Mouse (Mus musculus) gastrocnemius, postnatal 10 days (tissue): ENCODE data around the gene Ccnt2. TPM values are rescaled to one million over a fixed set of nuclear protein-coding genes. Genes with fewer than 3 reads are reported as not detected.
"Not testable (repeated sequence)": the region's sequence is repeated elsewhere in the genome, so short reads cannot be mapped to it uniquely, and the experiment has no call there.

ENCODE experiments used
- DNase-seq: peaks from one replicate; pipeline ENCODE4 v3.0.0; 2021; ENCODE audit warnings: mixed read lengths
- long read RNA-seq, 2 experiments: library from polyadenylated mRNA; stranded (forward); transcript quantifications; one replicate each; pipeline ENCODE4 v2.0.0; 2021
- total RNA-seq, 2 experiments: library from RNA; stranded (reverse); gene quantifications; 2 replicates each; pipeline ENCODE4 v1.2.3; 2021

Ccnt2 gene
- total RNA-seq = 10 to 100 TPM; 19.9 to 34.7 TPM
- long read RNA-seq, experiment 1, full-length matches to known transcripts = 4 of 16 reads
- long read RNA-seq, experiment 1, partial matches to known transcripts = 3 of 16 reads
- long read RNA-seq, experiment 1, other reads (novel, unspliced or antisense) = 9 of 16 reads
- long read RNA-seq, experiment 2, full-length matches to known transcripts = 9 of 14 reads
- long read RNA-seq, experiment 2, partial matches to known transcripts = 1 of 14 reads
- long read RNA-seq, experiment 2, other reads (novel, unspliced or antisense) = 4 of 14 reads

DNA sequence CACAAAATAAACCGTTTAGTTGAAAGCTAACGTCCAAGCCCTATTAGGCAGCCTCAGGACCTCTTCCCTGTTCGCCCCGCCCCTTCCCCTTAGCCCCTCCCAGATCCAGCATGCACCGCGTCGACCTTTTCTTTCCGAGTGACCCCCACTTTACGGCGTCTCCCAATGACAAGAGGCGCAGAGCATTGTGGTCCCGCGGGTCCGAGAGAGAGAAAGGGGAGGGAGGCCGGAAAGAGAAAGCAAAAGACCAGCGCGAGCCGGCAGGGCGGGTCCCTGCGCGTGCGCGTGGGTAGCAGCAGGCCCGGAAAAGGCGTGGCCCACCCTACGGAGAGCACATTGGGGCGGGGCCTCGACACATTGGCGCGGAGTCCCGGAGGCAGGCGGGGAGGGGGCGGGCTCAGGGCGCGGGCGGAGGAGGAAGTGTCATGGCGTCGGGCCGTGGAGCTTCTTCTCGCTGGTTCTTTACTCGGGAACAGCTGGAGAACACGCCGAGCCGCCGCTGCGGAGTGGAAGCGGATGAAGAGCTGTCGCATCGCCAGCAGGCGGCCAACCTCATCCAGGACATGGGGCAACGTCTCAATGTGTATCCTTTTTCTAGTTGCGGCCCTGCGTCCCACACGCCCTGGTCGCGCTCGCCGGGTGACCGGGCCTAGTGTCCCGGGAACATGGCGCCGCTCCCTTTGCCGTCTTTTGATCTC, at the start of gene Ccnt2:
Ccnt2 (plus strand) TSS at position 362 of the 698 bp plus-strand sequence.
- peak; percentile 98 for DNase-seq

DNA sequence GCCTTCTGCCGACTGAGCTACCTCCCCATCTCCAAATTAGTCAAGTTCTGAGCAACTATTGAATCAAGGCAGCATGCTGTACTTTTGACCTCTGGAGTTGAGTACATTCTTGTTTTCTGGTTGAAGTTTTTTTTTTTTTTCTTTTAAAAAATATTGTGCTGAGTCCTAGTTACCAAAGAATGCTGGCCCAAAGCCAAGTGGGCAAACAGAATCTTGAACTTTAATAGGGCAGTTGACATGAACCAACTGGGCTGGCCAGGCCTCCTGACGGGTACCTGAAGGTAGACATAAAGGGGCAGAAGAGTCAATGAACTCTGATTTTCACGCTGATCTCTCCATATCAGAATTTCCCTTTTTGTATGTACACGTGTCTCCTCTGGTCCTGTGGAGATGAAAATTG, 44.9 kb upstream of the Ccnt2 start, which contains the start of gene Acmsd:
Acmsd (plus strand) TSS at position 318 of the 400 bp plus-strand sequence.
- DNase-seq = no peak

DNA sequence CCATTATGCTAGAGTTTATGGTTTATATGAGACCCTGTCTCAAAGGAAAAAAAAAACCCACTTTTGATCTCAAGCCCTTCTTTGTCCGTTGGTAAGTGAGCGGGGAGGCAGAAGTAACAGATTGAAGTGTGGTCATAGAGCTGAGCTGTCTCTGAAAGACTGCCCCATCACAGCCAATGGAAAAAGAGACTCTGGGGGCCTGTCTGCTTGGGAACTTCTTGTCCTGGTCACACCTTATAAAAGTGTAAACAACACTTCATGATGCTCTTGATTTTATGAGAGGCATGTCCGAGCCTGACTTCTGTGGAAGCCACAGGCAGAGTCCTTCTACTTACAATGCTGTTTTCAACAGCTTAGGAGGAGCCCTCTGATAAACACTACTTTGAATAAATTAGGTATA, 42.9 kb upstream of the Ccnt2 start:
- DNase-seq = no peak

DNA sequence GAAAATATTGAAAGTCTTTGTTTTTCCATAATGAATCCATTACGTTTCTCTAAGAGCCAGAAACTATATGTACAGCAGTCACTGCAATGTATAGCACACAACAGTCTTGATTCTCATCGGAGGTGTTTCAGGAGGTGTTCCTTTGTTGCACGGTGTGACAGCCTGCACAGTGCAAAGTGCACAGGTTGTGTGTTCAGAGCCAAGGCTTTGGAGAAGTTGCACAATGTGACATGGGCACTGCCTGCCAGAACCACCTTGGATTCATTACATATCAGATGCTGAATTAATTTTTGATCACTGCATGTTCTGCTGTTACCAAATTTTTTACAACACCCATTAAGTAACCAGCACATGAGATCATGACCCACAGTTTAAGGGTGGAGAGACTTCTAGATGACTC, 41.5 kb upstream of the Ccnt2 start:
- no peak for DNase-seq

GRCm38 (mm10) chr1:127732841-127733240, 41.1 kb upstream of the Ccnt2 start:
- no peak for DNase-seq

DNA sequence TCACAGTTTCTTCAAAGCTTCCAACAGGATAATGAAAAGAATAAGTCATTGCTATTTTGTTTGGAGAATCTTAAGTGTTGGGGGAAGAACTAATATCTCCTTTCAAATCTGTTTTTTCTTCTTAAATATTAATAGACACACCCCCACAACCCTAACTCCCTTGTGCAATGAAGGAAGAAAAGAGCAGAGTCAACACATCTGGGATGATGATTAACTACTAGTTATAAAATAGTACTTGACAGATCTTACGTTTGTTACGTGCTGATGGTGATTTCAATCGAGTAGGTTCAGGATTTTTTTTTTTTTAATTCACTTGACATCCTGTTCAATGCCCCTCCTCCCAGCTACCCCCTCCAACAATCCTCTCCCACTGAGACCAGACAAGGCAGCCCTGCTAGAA, 38.6 kb upstream of the Ccnt2 start:
- no peak for DNase-seq

- DNase-seq = no peak
Observed at GRCm38 (mm10) chr1:127750401-127751102, 23.4 kb upstream of the Ccnt2 start.

GRCm38 (mm10) chr1:127755806-127756205, 18.2 kb upstream of the Ccnt2 start:
- DNase-seq = no peak

GRCm38 (mm10) chr1:127756331-127757163, 17.4 kb upstream of the Ccnt2 start:
- DNase-seq = no peak

DNA sequence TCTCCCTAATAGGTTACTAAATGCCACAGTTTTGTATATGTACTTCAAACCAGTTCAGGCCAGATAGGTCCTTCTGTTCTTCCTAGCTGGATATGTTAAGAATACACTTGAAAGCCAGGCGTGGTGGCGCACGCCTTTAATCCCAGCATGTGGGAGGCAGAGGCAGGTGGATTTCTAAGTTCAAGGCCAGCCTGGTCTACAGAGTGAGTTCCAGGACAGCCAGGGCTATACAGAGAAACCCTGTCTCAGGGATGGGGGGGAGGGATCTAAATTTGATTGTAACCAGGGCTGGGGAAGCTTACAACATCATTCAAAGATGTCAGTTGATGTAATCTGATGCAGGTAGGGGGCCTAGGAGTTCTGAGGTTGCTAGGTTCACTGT, 16.8 kb upstream of the Ccnt2 start:
- DNase-seq = not testable (repeated sequence)

GRCm38 (mm10) chr1:127765468-127765867, 8.5 kb upstream of the Ccnt2 start:
- no peak for DNase-seq

GRCm38 (mm10) chr1:127766741-127767140, 7.2 kb upstream of the Ccnt2 start:
- no peak for DNase-seq

DNA sequence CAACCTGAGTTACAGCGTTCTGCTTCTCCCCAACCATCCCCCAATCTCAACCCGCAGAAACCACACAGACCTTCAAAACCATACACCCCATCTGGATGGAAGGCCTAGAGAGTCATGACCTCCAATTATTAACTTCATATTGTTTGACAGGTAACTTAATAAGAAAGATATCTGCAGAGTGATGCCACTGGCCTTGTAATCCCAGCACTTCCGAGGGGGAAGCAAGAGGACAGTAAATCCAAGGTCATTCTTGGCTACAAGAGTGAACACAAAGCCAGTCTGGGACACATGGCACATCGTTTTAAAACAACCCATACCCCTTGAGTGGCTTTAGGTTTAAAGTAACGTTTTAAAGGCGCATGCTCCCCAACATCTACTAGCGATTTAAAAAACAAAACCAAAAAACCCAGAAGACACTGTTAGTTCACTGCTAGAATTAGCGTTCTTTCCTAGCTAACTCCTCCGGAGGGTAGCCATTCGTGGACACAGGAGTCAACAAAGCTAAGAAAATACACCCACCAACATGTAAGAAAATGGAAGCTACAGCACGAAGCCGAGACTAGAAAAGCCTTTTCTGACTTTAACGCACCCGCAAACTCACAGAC, 664 bp upstream of the Ccnt2 start:
- DNase-seq = no peak

DNA sequence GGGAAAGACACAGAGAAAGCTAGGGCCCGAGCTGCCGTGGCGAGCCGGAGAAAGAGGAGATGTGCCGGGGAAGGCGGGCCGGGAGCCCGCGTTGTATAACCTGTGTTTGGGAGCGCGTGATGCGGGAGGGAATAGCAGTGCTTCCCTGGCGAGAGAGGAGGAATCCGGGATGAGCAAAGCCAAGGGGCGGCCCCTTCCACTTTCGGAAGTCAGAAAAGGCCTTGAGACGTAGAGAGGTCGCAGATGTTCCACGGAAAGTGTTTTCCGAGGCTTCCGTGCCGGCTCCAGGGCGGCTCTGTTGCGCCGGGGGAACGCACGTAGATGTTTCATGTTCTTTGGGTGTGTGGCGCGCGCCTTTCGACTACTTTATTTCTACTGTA, 527 bp downstream of the Ccnt2 start:
- DNase-seq = peak; percentile 63

DNA sequence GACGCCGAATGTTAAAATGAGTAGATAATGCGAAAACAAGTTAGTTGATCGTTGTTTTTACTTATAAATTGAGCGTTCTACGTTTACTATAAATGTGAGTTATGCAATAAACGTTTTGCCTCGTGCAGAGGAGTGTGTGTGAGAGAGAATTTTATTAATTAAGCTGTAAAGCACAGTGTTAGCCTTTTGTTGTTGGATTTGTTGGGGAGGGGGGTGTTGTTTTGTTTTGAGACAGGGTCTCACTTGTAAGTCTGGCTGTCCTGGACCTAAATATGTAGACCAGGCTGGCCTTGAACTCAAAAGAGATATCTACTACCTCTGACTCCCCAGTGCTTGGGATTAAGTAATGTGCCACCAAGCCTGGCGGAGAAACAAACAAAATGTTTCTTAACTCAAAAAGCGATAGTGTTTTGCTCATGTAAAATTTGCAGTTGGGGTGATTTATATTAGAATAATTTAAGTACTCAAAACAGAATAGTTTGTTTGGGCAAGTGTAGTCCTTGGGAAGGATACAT, 1.3 kb downstream of the Ccnt2 start:
- DNase-seq = no peak

GRCm38 (mm10) chr1:127776246-127776645, 2.3 kb downstream of the Ccnt2 start:
- no peak for DNase-seq

- DNase-seq = no peak
Observed at GRCm38 (mm10) chr1:127778611-127779010, 4.6 kb downstream of the Ccnt2 start.

DNA sequence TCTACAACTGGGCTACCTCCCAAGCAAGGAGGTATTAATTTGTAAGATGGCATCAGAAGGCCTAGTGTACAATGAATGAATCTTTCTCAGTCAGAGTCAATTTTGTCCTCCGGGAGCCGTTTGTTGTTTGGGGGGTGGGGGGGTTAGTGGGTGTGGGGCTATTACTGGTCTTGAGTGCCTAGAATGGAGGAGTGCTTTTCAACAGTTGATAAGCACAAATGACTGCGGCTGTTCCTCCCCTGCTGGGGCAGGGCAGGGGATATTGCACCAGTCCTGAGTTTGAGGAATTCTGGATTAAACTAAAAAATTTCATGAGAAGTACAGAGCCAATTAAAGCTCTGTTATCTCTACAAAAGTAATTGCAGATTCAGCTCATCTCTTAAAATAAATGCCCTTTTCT, 6.2 kb downstream of the Ccnt2 start:
- DNase-seq = no peak

- DNase-seq = no peak
Observed at GRCm38 (mm10) chr1:127780849-127781248, 6.9 kb downstream of the Ccnt2 start.

DNA sequence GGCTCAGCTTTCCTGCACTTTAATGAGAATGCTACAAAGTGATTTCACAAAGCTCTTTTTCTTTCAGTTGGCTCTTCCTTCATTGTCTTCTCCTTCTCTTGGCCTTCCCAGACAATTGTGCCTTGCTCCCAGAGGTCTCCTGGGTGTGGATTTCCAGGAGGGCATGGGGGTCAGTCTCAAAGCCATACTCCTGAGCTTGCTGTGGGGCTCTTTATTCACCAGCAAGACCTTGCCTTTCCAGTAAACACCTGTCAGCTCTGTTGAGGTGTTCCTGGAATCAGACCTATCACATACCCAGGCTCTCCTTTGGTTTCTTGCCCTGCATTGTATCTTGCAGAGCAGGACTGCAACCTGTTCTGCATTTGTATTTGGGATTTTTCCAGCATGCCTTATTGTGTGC, 9.9 kb downstream of the Ccnt2 start:
- no peak for DNase-seq

DNA sequence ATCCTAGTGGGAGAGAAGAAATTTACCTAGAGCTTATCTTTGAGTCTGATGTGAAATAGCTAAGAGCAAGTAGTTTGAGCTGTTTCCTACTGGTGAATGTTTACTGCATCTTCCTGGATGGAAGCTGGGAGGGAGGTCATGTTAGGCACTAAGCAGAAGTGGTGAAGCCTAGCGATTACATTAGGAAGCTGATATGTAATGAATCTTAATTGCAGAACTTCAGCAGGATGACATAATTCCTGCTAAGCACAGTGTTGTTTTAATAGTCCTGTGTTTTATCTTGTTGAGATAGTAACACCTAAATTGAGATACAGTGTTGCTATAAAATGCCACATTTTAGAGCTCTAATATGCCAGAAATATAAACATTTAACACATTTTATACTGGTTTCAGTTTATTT, 11.9 kb downstream of the Ccnt2 start:
- no peak for DNase-seq

GRCm38 (mm10) chr1:127788943-127789342, 15.0 kb downstream of the Ccnt2 start:
- DNase-seq = no peak
